Mouse (Mus musculus) layer of hippocampus, adult 18-20 months (tissue): ENCODE measurements around the gene Cfd. TPM values are rescaled to one million over a fixed set of nuclear protein-coding genes. Genes with fewer than 3 reads are reported as not detected.

Source experiments
- DNase-seq, 2 experiments: peaks; one replicate each; pipeline ENCODE4 v3.0.0; 2022; ENCODE audit warnings: low spot score in 2 of 2
- microRNA-seq, 2 experiments: library from miRNA; unstranded; fragments of <30 nt; microRNA quantifications; one replicate each; pipeline ENCODE4 v1.2.0; 2021
- total RNA-seq, 2 experiments: library from RNA; stranded (reverse); gene quantifications; 2 replicates each; pipeline ENCODE4 v1.2.3; 2021

Cfd gene
- total RNA-seq, 2 experiments from 2014 or later: not detected

- DNase-seq: no peak
These were observed 41.1 kb downstream of the Cfd start for GRCm38 (mm10) chr10:79931797-79932196.

GRCm38 (mm10) chr10:79932736-79933135 lies 42.1 kb downstream of the Cfd start:
- no peak for DNase-seq

GRCm38 (mm10) chr10:79933145-79933679 lies 42.6 kb downstream of the Cfd start:
- DNase-seq: no peak

DNA sequence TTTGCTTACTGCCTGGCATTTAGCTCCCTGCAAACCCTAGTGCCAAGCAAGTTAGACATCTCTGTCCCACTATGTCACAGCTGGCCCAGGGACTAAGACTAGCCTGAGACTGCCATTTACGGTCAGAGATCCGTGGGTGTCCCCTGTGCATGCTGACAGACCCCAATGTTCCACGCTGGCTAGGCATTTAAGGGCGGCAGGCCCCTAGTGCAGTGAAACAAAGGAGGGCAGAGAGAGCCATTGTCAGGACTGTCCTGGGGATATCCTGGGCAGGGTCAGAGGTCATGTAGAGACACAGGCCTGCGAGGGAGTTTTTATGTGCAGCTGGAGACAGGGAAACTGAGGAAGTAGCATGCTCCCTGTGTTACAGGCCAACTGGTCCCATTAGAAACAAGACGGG lies 43.2 kb downstream of the Cfd start:
- DNase-seq: no peak

- DNase-seq: peak in 1 of 2 experiments; percentile 65
These were observed 43.6 kb downstream of the Cfd start for GRCm38 (mm10) chr10:79934272-79934721.

GRCm38 (mm10) chr10:79934794-79935569 lies 44.3 kb downstream of the Cfd start:
- DNase-seq: no peak

DNA sequence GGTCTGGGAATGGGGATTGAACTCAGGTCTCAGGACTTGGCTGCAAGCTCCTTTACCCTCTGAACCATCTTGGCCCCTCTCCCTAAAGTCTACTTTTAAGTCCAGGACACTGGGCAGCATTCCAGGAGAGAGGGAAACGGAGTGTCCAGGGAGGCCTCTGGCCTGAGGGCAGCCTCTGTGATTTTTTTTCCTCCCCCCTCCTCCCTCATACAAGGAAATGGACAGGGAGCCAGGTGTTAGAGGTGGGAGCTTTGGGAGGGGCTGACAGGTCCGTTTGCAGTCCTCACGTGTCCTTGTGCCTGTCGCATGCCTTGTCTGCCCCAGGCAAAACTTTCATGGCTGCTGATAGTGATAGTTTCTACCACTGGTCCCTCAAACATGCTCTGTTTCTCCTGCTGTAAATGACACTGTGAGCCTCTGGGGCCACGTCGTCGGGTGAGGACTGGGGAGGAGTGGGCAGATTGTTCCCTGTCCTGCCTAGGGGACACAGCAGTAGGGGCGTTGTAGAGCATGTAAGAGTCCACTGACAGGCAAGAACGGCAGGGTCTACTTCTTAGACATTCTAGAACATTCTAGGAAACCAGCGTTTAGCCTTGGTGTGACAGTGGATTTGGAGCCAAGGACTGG lies 45.7 kb downstream of the Cfd start:
- no peak for DNase-seq

DNA sequence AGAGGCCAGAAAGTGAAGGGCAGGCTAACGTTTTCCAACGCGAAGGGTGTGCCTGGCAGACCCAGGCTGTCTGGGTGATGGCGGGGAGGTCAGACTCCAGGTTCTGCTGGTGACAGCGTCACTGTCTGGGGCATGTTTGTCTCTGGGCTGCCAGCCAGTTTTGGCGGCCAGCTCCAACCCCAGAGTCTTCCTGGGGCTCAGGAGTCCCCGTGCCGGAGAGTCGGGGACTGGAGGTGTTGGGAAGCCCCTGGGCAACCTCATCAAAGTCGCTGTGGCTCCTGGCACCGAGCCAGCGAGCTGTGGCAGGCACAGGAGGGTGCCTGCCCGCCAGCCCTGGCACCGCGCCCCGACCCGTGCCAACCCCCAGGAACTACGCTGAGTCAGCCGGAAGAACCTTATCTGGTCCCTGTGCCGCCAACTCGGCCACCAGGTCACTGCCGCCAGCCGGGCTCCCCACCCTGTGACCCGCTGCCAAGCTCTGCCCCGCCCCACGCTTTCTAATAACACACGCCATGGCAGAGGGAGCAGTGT lies 46.3 kb downstream of the Cfd start:
- no peak for DNase-seq

DNA sequence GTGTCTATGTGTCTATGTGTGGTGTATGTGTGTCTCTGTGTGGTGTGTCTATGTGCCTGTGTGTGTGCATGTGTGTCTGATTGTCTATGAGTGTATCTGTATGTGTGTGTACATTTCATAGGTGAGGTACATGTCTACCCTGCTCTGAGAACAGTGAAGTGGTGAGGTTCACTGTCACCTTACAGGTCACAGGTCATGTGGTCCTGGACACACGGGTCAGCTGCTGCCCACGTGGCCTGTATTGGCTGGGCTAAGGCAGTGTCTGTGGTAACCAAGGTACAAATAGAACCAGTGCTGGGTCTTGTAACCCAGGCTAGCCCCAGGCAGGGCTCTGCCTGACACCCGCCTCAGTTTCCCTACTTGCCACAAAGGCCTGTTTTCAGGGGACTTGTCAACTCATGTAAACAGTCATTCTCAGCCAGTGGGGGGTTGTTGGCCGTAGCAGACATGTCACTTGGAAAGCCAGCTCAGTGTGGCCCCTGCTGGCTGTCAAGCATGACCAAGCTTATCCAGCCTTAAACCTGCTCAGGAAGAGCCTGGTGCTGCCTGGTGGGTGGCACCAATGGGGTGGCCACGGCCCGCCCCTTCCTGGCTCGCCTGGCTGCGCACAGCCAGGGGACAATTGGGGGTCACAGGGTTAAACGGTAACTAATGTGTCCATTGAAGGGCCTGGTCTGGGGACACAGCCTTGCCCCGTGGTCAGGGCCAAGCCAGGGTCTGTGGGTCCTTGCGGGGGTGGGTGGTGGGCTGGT lies 47.3 kb downstream of the Cfd start:
- DNase-seq: no peak

- DNase-seq: no peak
These were observed 50.1 kb downstream of the Cfd start for GRCm38 (mm10) chr10:79940749-79941148.

Small RNAs within 50 kb of the gene (microRNA-seq; reads per million reads assigned to microRNA genes)
- 0 reads per million in 2 experiments for gene Mir6910

Other genes with a start within 250 kb of the Cfd start
- under 1 TPM in 1 of 2 experiments, not detected in 1; 0.59 TPM for gene Odf3l2, start 245.1 kb upstream of the Cfd start, total RNA-seq
- not detected for gene Madcam1, start 226.3 kb upstream of the Cfd start, total RNA-seq
- 10 to 100 TPM; 64.4 to 68.5 TPM for gene Tpgs1, start 221.5 kb upstream of the Cfd start, total RNA-seq
- gene Cdc34, start 208.7 kb upstream of the Cfd start, total RNA-seq: 10 to 100 TPM; 65.4 to 74.2 TPM
- 1 to 10 TPM; 3.3 to 3.6 TPM for gene Gzmm, start 201.8 kb upstream of the Cfd start, total RNA-seq
- gene Bsg, start 186.4 kb upstream of the Cfd start, total RNA-seq: 100 to 1,000 TPM; 554 to 566 TPM
- gene Hcn2, start 174.2 kb upstream of the Cfd start, total RNA-seq: 100 to 1,000 TPM; 134 TPM
- 10 to 100 TPM; 42.4 to 51.3 TPM for gene Polrmt, start 144.3 kb upstream of the Cfd start, total RNA-seq
- gene Fgf22, start 135.8 kb upstream of the Cfd start, total RNA-seq: 1 to 10 TPM; 1.5 to 2.2 TPM
- gene Rnf126, start 123.9 kb upstream of the Cfd start, total RNA-seq: 10 to 100 TPM; 84.9 to 87.3 TPM
- gene Fstl3, start 113.6 kb upstream of the Cfd start, total RNA-seq: 1 to 10 TPM; 1.8 to 2.5 TPM
- under 1 TPM; 0.61 to 0.89 TPM for gene Prss57, start 99.9 kb upstream of the Cfd start, total RNA-seq
- gene Palm, start 97.3 kb upstream of the Cfd start, total RNA-seq: 100 to 1,000 TPM; 293 to 314 TPM
- 1 to 10 TPM in 1 of 2 experiments, under 1 TPM in 1; 0.54 to 1.3 TPM for gene Misp, start 69.9 kb upstream of the Cfd start, total RNA-seq
- gene Ptbp1, start 36.4 kb upstream of the Cfd start, total RNA-seq: 10 to 100 TPM; 48.8 to 58.4 TPM
- 1 to 10 TPM in 1 of 2 experiments, under 1 TPM in 1; 0.94 to 2.0 TPM for gene Prtn3, start 16.4 kb upstream of the Cfd start, total RNA-seq
- 10 to 100 TPM; 30.6 to 34.4 TPM for gene Plppr3, start 16.2 kb upstream of the Cfd start, total RNA-seq
- gene Elane, start 4.6 kb upstream of the Cfd start, total RNA-seq: not detected
- gene Med16, start 18.1 kb downstream of the Cfd start, total RNA-seq: 10 to 100 TPM; 53.8 to 55.2 TPM
- gene Gm26602, start 20.0 kb downstream of the Cfd start, total RNA-seq: not detected
- gene Kiss1r, start 26.1 kb downstream of the Cfd start, total RNA-seq: 1 to 10 TPM; 6.7 to 7.8 TPM
- 100 to 1,000 TPM; 366 to 401 TPM for gene R3hdm4, start 30.4 kb downstream of the Cfd start, total RNA-seq
- 1 to 10 TPM; 5.5 to 5.8 TPM for gene Arid3a, start 36.2 kb downstream of the Cfd start, total RNA-seq
- gene Wdr18, start 69.3 kb downstream of the Cfd start, total RNA-seq: 10 to 100 TPM; 40.3 to 42.1 TPM
- gene Grin3b, start 79.9 kb downstream of the Cfd start, total RNA-seq: under 1 TPM in 1 of 2 experiments, not detected in 1; 0.15 TPM
- 100 to 1,000 TPM; 118 to 123 TPM for gene Tmem259, start 93.5 kb downstream of the Cfd start, total RNA-seq
- 1 to 10 TPM; 3.6 to 5.2 TPM for gene Cnn2, start 97.7 kb downstream of the Cfd start, total RNA-seq
- 10 to 100 TPM; 10.2 to 12.0 TPM for gene Abca7, start 105.6 kb downstream of the Cfd start, total RNA-seq
- gene Arhgap45, start 125.8 kb downstream of the Cfd start, total RNA-seq: 1 to 10 TPM; 4.1 to 4.2 TPM
- 10 to 100 TPM; 88.2 to 93.9 TPM for gene Polr2e, start 148.9 kb downstream of the Cfd start, total RNA-seq
- 100 to 1,000 TPM; 509 to 545 TPM for gene Gpx4, start 156.3 kb downstream of the Cfd start, total RNA-seq
- 10 to 100 TPM; 16.3 to 16.9 TPM for gene Sbno2, start 214.7 kb downstream of the Cfd start, total RNA-seq
- gene Stk11, start 224.9 kb downstream of the Cfd start, total RNA-seq: 100 to 1,000 TPM; 101 to 102 TPM
- gene Atp5d, start 247.8 kb downstream of the Cfd start, total RNA-seq: 100 to 1,000 TPM; 354 to 359 TPM
- 100 to 1,000 TPM; 362 to 363 TPM for gene Cbarp, start 250.0 kb downstream of the Cfd start, total RNA-seq